Mouse (Mus musculus) intestine, embryonic 16.5 days (tissue): ENCODE measurements around the gene Gemin7. TPM values are rescaled to one million over a fixed set of nuclear protein-coding genes. Genes with fewer than 3 reads are reported as not detected.
"Not testable (repeated sequence)": the region's sequence is repeated elsewhere in the genome, so short reads cannot be mapped to it uniquely, and the experiment has no call there.

Experiments used
- ATAC-seq: fragments of 200-750 bp; cut with Nextera tagmentation; 2 replicates; pipeline ENCODE4 v1.8.0; 2017; ENCODE audit warnings: moderate TSS enrichment, moderate library complexity
- H3K27ac ChIP-seq: fragments of 300-500 bp; sonication (generic); 2 replicates; pipeline ENCODE4 v1.5.1; 2014; ENCODE audit warnings: mild to moderate bottlenecking, low read length
- H3K27me3 ChIP-seq: fragments of 300-500 bp; sonication (generic); replicated peaks from 2 replicates; pipeline ENCODE4 v1.6.1; 2014; ENCODE audit warnings: low read length, control low read depth, mixed read lengths; ENCODE audit not compliant: control insufficient read depth, insufficient read depth
- H3K36me3 ChIP-seq: fragments of 300-500 bp; sonication (generic); 2 replicates; pipeline ENCODE4 v1.6.1; 2014; ENCODE audit warnings: low read length, control low read depth; ENCODE audit not compliant: control insufficient read depth, insufficient read depth
- H3K4me1 ChIP-seq: fragments of 300-500 bp; sonication (generic); 2 replicates; pipeline ENCODE4 v1.6.1; 2014; ENCODE audit warnings: low read length, control low read depth, mixed read lengths; ENCODE audit not compliant: control insufficient read depth, insufficient read depth
- H3K4me2 ChIP-seq: fragments of 300-500 bp; sonication (generic); 2 replicates; pipeline ENCODE4 v1.6.1; 2014; ENCODE audit warnings: low read depth, low read length, control low read depth
- H3K4me3 ChIP-seq: fragments of 300-500 bp; sonication (generic); 2 replicates; pipeline ENCODE4 v1.5.1; 2014; ENCODE audit warnings: mild to moderate bottlenecking, low read length
- H3K9ac ChIP-seq: fragments of 300-500 bp; sonication (generic); 2 replicates; pipeline ENCODE4 v1.6.1; 2014; ENCODE audit warnings: low read depth, low read length
- H3K9me3 ChIP-seq: fragments of 300-500 bp; sonication (generic); 2 replicates; pipeline ENCODE4 v1.6.1; 2016; ENCODE audit warnings: low read length, control low read depth; ENCODE audit not compliant: control insufficient read depth
- WGBS: fragments of 180-500 bp; shearing (Covaris S2); extraction: QIAGEN DNeasy Blood & Tissue Kit; methylation state at CpG from one replicate; pipeline ENCODE4 v1.1.7; 2014; 5-methylcytosine and 5-hydroxymethylcytosine counted together
- polyA plus RNA-seq: library from polyadenylated mRNA; unstranded; fragments of >200 nt; fragmentation: Nextera tagmentation; extraction: Ambion mirVana; gene quantifications from 2 replicates; pipeline ENCODE4 v1.2.1, GENCODE M21; 2015

Gemin7 gene
- polyA plus RNA-seq, 1 experiment from 2014 or later, result 137 TPM

- Histone ChIP-seq H3K4me2 (no peak overlapping the region), H3K27me3 (no peaks in the 10 kb centered on the region), H3K27ac (no peak overlapping the region), H3K9ac (no peak overlapping the region), H3K4me3 (no peak overlapping the region), H3K4me1 (peaks cover 9% of the 10 kb centered on the region), H3K36me3 (no peaks in the 10 kb centered on the region), H3K9me3 (no peaks in the 10 kb centered on the region)
- ATAC-seq, result no peak
- WGBS, result 79% methylated on average over 5 of the region's 5 CpGs
These were observed 29.9 kb upstream of the Gemin7 start for GRCm38 (mm10) chr7:19607291-19607690.

- not testable (repeated sequence) for H3K27me3 ChIP-seq, H3K9me3 ChIP-seq, H3K9ac ChIP-seq, H3K36me3 ChIP-seq
- Histone ChIP-seq H3K27ac (peak overlapping the region; percentile 20; the same call in 1 of the 2 replicates), H3K4me3 (peak overlapping the region; percentile 94), H3K4me2 (peak overlapping the region; percentile 30), H3K4me1 (peaks cover 19% of the 10 kb centered on the region)
- ATAC-seq, result peak; percentile 36; the same call in 1 of the 2 replicates
- 58% methylated on average over 10 of the region's 10 CpGs for WGBS
These were observed 27.3 kb upstream of the Gemin7 start for GRCm38 (mm10) chr7:19604606-19605214.

- H3K27me3 ChIP-seq, result no peaks in the 10 kb centered on the region
- H3K9me3 ChIP-seq, result no peaks in the 10 kb centered on the region
- H3K9ac ChIP-seq, result peak within 1 kb of the TSS; percentile 98
- peak; percentile 92 for ATAC-seq
- H3K36me3 ChIP-seq, result peaks cover 7% of the 10 kb centered on the region; the same call in 1 of the 2 replicates
- WGBS, result under 1% methylated on average over 57 of the region's 57 CpGs
- peak within 1 kb of the TSS; percentile 70 for H3K4me2 ChIP-seq
- peak within 1 kb of the TSS; percentile 80 for H3K27ac ChIP-seq
- peak within 1 kb of the TSS; percentile 94 for H3K4me3 ChIP-seq
- H3K4me1 ChIP-seq, result peaks cover 19% of the 10 kb centered on the region
These were observed 26.6 kb upstream of the Gemin7 start, which contains the start of gene Clasrp for GRCm38 (mm10) chr7:19603849-19604605. Gene Clasrp, minus strand, starts transcription at chr7:19604486.

- Histone ChIP-seq H3K36me3 (peaks cover 7% of the 10 kb centered on the region; the same call in 1 of the 2 replicates), H3K27ac (no peak overlapping the region), H3K9ac (peak overlapping the region; percentile 98), H3K4me3 (peak overlapping the region; percentile 94), H3K4me1 (peaks cover 19% of the 10 kb centered on the region), H3K27me3 (no peaks in the 10 kb centered on the region), H3K9me3 (no peaks in the 10 kb centered on the region), H3K4me2 (peak overlapping the region; percentile 70)
- 76% methylated on average over 12 of the region's 12 CpGs for WGBS
- ATAC-seq, result no peak
These were observed 25.7 kb upstream of the Gemin7 start for GRCm38 (mm10) chr7:19603055-19603454.

DNA sequence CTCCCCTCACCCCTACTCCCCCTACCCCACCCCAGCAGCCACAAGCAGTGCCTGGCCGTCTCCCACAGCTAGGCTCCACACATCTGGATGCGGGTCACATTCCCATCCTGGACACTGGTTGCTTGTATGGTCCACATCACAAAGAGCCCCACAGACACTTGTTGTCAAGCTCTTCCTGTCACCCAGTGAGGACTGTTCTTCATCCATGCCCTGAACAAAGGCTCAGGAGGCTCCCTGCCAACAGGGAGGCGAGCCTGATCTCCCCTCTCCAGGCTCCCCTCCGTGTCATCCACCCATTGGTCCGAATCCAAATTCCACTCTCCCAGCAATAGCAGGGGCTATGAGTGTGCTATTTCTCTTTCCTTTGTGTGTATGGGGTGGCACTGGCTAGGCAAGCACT is 23.2 kb upstream of the Gemin7 start:
- Histone ChIP-seq H3K9ac (0 out of 2 replicates have a peak overlapping the region, but pooled peaks have one; percentile 5), H3K4me3 (no peak overlapping the region), H3K4me1 (peaks cover 19% of the 10 kb centered on the region), H3K27me3 (no peaks in the 10 kb centered on the region), H3K9me3 (no peaks in the 10 kb centered on the region), H3K27ac (no peak overlapping the region), H3K4me2 (no peak overlapping the region; the same call in 1 of the 2 replicates), H3K36me3 (peaks cover 10% of the 10 kb centered on the region)
- 63% methylated on average over 5 of the region's 5 CpGs for WGBS
- no peak for ATAC-seq

DNA sequence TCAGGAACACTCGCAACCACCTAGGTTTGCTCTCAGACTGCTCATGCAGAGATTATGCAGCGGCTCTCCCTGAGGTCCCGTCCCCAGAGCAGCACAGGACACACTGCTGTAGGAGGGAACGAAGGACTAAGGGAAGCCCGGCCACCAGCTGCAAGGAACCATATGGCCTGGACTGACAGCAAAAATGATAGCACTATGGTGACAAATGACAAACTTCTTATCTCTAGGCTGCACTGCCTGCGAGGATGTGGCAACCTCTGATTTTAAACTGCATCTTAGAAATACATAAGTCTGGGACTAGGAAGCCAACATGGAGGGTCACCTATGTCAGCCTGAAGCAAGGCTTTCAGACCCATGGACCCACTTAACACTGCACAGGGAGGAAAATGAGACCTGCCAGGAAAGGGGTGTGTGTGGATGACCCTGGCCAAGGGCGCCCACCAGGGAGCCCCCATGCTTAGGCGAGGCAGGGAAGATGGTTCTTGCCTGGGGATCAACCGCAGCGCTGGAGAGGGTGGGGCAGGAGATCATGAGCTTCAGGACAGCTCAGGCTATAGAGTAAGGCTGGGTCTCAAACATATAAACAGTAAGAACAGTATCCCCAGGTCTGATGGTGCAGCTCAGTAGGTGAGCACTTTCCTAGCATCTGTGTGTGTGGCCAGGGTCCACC is 15.8 kb upstream of the Gemin7 start:
- Histone ChIP-seq H3K9ac (no peak overlapping the region), H3K27ac (no peak overlapping the region), H3K36me3 (peaks cover 42% of the 10 kb centered on the region), H3K4me3 (no peak overlapping the region), H3K27me3 (no peaks in the 10 kb centered on the region), H3K4me1 (no peaks in the 10 kb centered on the region), H3K4me2 (no peak overlapping the region), H3K9me3 (no peaks in the 10 kb centered on the region)
- 88% methylated on average over 10 of the region's 10 CpGs for WGBS
- no peak for ATAC-seq

DNA sequence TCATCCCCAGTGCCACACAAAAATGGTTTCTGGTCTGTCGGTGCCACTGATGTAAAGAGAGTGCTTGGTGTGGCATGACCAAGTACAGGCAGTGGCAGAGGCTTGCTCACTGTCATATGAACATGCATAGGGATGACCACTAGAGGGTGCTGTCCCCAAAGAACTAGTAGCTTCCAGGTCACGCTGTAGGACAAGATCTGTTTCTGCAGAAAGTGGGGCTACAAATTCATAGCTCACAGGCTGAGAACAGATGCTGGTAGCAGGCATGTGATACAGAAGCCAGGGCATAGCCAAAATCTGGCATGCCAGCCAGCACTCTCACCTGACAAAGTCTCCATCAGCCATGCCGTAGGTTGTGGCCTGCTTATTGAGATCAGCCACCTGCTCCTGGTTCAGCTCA is 12.5 kb upstream of the Gemin7 start:
- Histone ChIP-seq H3K4me2 (no peak overlapping the region), H3K27me3 (no peaks in the 10 kb centered on the region), H3K4me3 (no peak overlapping the region), H3K9ac (no peak overlapping the region), H3K36me3 (peaks cover 58% of the 10 kb centered on the region), H3K4me1 (no peaks in the 10 kb centered on the region), H3K27ac (no peak overlapping the region), H3K9me3 (no peaks in the 10 kb centered on the region)
- ATAC-seq, result peak; percentile 63
- WGBS, result 62% methylated on average over 3 of the region's 3 CpGs

DNA sequence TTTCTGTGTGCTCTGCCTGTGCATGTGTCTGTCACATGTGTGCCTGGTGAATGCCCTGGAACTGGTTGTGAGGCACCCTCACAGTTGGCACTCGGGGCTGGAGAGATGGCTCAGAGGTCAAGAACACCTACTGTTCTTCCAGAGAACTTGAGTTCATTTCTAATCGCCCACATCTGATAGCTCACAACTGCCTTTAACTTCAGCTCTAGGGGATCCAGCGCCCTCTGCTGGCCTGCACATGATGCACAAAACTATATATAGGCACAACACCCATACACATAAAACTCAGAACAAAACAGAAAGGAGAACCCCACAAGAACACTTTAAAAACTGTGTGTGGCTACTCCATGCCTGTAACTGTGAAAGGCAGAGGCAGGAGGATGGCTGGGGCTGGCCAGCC is 11.8 kb upstream of the Gemin7 start:
- 0 out of 2 replicates have a peak, but pooled peaks have one; percentile 8 for ATAC-seq
- 53% methylated on average over 3 of the region's 3 CpGs for WGBS

GRCm38 (mm10) chr7:19586269-19586668 is 8.9 kb upstream of the Gemin7 start:
- Histone ChIP-seq H3K27me3 (no peaks in the 10 kb centered on the region), H3K4me2 (no peak overlapping the region), H3K9ac (no peak overlapping the region), H3K4me1 (no peaks in the 10 kb centered on the region), H3K4me3 (no peak overlapping the region), H3K36me3 (peaks cover 65% of the 10 kb centered on the region), H3K27ac (no peak overlapping the region), H3K9me3 (no peaks in the 10 kb centered on the region)
- no peak for ATAC-seq
- 80% methylated on average over 46 of the region's 46 CpGs for WGBS

More for the DNA sequence above, 11.8 kb upstream of the Gemin7 start:
- no peak overlapping the region for H3K27ac ChIP-seq
- H3K9ac ChIP-seq, result no peak overlapping the region
- H3K27me3 ChIP-seq, result no peaks in the 10 kb centered on the region
- peaks cover 60% of the 10 kb centered on the region for H3K36me3 ChIP-seq
- no peaks in the 10 kb centered on the region for H3K9me3 ChIP-seq
- H3K4me2 ChIP-seq, result no peak overlapping the region
- H3K4me1 ChIP-seq, result no peaks in the 10 kb centered on the region
- H3K4me3 ChIP-seq, result no peak overlapping the region
